Mouse (Mus musculus) MEL (cell line): ENCODE measurements around the gene Fnip2. TPM values are rescaled to one million over a fixed set of nuclear protein-coding genes. Genes with fewer than 3 reads are reported as not detected.

Experiments used
- DNase-seq: peaks from one replicate; pipeline ENCODE4 v3.0.0; 2011; ENCODE audit warnings: low read depth, low spot score
- H3K27ac ChIP-seq: 2 replicates; pipeline ENCODE4 v1.5.1; 2012; ENCODE audit warnings: low read depth, mild to moderate bottlenecking, control low read depth, low read length, moderate library complexity; ENCODE audit not compliant: control insufficient read depth
- H3K27me3 ChIP-seq, 2 experiments: fragments of 150-350 bp in 1 of 2; sonication (generic) in 1 of 2; 2 replicates each; pipeline ENCODE4 v1.6.1; 2012; ENCODE audit warnings: low read length in 2 of 2, mild to moderate bottlenecking in 2 of 2, improper control_type of control experiment in 1 of 2, moderate library complexity in 1 of 2; ENCODE audit not compliant: insufficient read depth in 2 of 2, control insufficient read depth in 1 of 2
- H3K36me3 ChIP-seq, 2 experiments: 2 replicates each; pipeline ENCODE4 v1.6.1; 2012 to 2014; ENCODE audit warnings: low read length in 2 of 2, improper control_type of control experiment in 1 of 2, inconsistent platforms in 1 of 2, mild to moderate bottlenecking in 1 of 2; ENCODE audit not compliant: insufficient read depth in 2 of 2, control insufficient read depth in 1 of 2
- H3K4me1 ChIP-seq, 2 experiments: fragments of 150-350 bp in 1 of 2; sonication (generic) in 1 of 2; 2 replicates each; pipeline ENCODE4 v1.6.1; 2012; ENCODE audit warnings: low read length in 2 of 2, improper control_type of control experiment in 1 of 2, mild to moderate bottlenecking in 1 of 2; ENCODE audit not compliant: insufficient read depth in 2 of 2, control insufficient read depth in 1 of 2
- H3K4me3 ChIP-seq, 2 experiments: fragments of 150-350 bp in 1 of 2; sonication (generic) in 1 of 2; 2 replicates each; pipeline ENCODE4 v1.5.1; 2012; ENCODE audit warnings: low read depth in 2 of 2, low read length in 2 of 2, mild to moderate bottlenecking in 2 of 2, moderate library complexity in 2 of 2, control low read depth in 1 of 2, improper control_type of control experiment in 1 of 2; ENCODE audit not compliant: control insufficient read depth in 1 of 2, insufficient read depth in 1 of 2
- H3K79me2 ChIP-seq: 2 replicates; pipeline ENCODE4 v1.6.1; 2012; ENCODE audit warnings: mild to moderate bottlenecking, low read length, moderate library complexity; ENCODE audit not compliant: control insufficient read depth, poor library complexity, insufficient read depth
- H3K9ac ChIP-seq: 2 replicates; pipeline ENCODE4 v1.6.1; 2012; ENCODE audit warnings: low read depth, mild to moderate bottlenecking, control low read depth, low read length, moderate library complexity; ENCODE audit not compliant: control insufficient read depth, poor library complexity, severe bottlenecking
- H3K9me3 ChIP-seq: fragments of 150-350 bp; sonication (generic); replicated peaks from 2 replicates; pipeline ENCODE4 v1.6.1; 2012; ENCODE audit warnings: mild to moderate bottlenecking, low read length, improper control_type of control experiment, moderate library complexity; ENCODE audit not compliant: insufficient read depth
- BHLHE40 ChIP-seq: IDR thresholded peaks from 2 replicates; pipeline ENCODE4 v1.6.1; 2012; ENCODE audit warnings: low read depth, mild to moderate bottlenecking, inconsistent platforms, low read length, improper control_type of control experiment, borderline replicate concordance
- CHD1 ChIP-seq: IDR thresholded peaks from 2 replicates; pipeline ENCODE4 v1.6.1; 2012; ENCODE audit warnings: low read depth, mild to moderate bottlenecking, inconsistent platforms, low read length, improper control_type of control experiment
- ELF1 ChIP-seq: IDR thresholded peaks from 2 replicates; pipeline ENCODE4 v1.6.1; 2014; ENCODE audit warnings: low read depth, mild to moderate bottlenecking, inconsistent platforms, low read length, improper control_type of control experiment, moderate library complexity
- HCFC1 ChIP-seq: IDR thresholded peaks from 2 replicates; pipeline ENCODE4 v1.6.1; 2012; ENCODE audit warnings: low read depth, mild to moderate bottlenecking, inconsistent platforms, low read length, improper control_type of control experiment, moderate library complexity
- MAFK ChIP-seq: IDR thresholded peaks from 2 replicates; pipeline ENCODE4 v1.6.1; 2011; ENCODE audit warnings: low read depth, mild to moderate bottlenecking, low read length, improper control_type of control experiment, borderline replicate concordance
- MAX ChIP-seq: IDR thresholded peaks from 2 replicates; pipeline ENCODE4 v1.6.1; 2011; ENCODE audit warnings: low read length, improper control_type of control experiment
- MEF2A ChIP-seq: IDR thresholded peaks from 2 replicates; pipeline ENCODE4 v1.6.1; 2014; ENCODE audit warnings: low read depth, mild to moderate bottlenecking, inconsistent platforms, low read length, improper control_type of control experiment; ENCODE audit not compliant: poor library complexity, insufficient replicate concordance, severe bottlenecking; ENCODE audit errors: extremely low read depth
- MXI1 ChIP-seq: IDR thresholded peaks from 2 replicates; pipeline ENCODE4 v1.6.1; 2011; ENCODE audit warnings: mild to moderate bottlenecking, low read depth, low read length, improper control_type of control experiment
- MYB ChIP-seq: IDR thresholded peaks from 2 replicates; pipeline ENCODE4 v1.6.1; 2011; ENCODE audit warnings: mild to moderate bottlenecking, low read depth, low read length, improper control_type of control experiment
- MYC ChIP-seq: IDR thresholded peaks from 2 replicates; pipeline ENCODE4 v1.6.1; 2011; ENCODE audit warnings: low read depth, mild to moderate bottlenecking, low read length, improper control_type of control experiment, moderate library complexity
- NELFE ChIP-seq: IDR thresholded peaks from 2 replicates; pipeline ENCODE4 v1.6.1; 2011; ENCODE audit warnings: low read depth, low read length, improper control_type of control experiment
- NRF1 ChIP-seq: IDR thresholded peaks from 2 replicates; pipeline ENCODE4 v1.6.1; 2014; ENCODE audit warnings: low read depth, mild to moderate bottlenecking, inconsistent platforms, low read length, improper control_type of control experiment, moderate library complexity; ENCODE audit not compliant: poor library complexity, insufficient read depth, severe bottlenecking
- POLR2A ChIP-seq, 2 experiments: IDR thresholded peaks; 2 replicates each; pipeline ENCODE4 v1.6.1; 2011 to 2012; ENCODE audit warnings: low read length in 2 of 2, mild to moderate bottlenecking in 2 of 2, control low read depth in 1 of 2, improper control_type of control experiment in 1 of 2, low read depth in 1 of 2, moderate library complexity in 1 of 2; ENCODE audit not compliant: control insufficient read depth in 1 of 2, insufficient read depth in 1 of 2, poor library complexity in 1 of 2
- POLR2AphosphoS2 ChIP-seq: IDR thresholded peaks from 2 replicates; pipeline ENCODE4 v1.6.1; 2011; ENCODE audit warnings: low read length, improper control_type of control experiment
- POLR2AphosphoS5 ChIP-seq: IDR thresholded peaks from 2 replicates; pipeline ENCODE4 v1.6.1; 2012; ENCODE audit warnings: low read depth, borderline replicate concordance, mild to moderate bottlenecking, inconsistent platforms, low read length, moderate library complexity, mixed read lengths
- RAD21 ChIP-seq: IDR thresholded peaks from 2 replicates; pipeline ENCODE4 v1.6.1; 2011; ENCODE audit warnings: mild to moderate bottlenecking, low read depth, low read length, improper control_type of control experiment
- RCOR1 ChIP-seq: IDR thresholded peaks from 2 replicates; pipeline ENCODE4 v1.6.1; 2012; ENCODE audit warnings: low read depth, mild to moderate bottlenecking, inconsistent platforms, low read length, improper control_type of control experiment
- SIN3A ChIP-seq: IDR thresholded peaks from 2 replicates; pipeline ENCODE4 v1.6.1; 2012; ENCODE audit warnings: low read length, improper control_type of control experiment, inconsistent platforms
- SMC3 ChIP-seq: IDR thresholded peaks from 2 replicates; pipeline ENCODE4 v1.6.1; 2011; ENCODE audit warnings: low read depth, low read length, improper control_type of control experiment
- TAL1 ChIP-seq: IDR thresholded peaks from 2 replicates; pipeline ENCODE4 v1.6.1; 2012; ENCODE audit warnings: mild to moderate bottlenecking, inconsistent platforms, low read length, moderate library complexity, mixed read lengths
- TBP ChIP-seq: IDR thresholded peaks from 2 replicates; pipeline ENCODE4 v1.8.0; 2011; ENCODE audit warnings: low read depth, low read length, improper control_type of control experiment
- TCF12 ChIP-seq: IDR thresholded peaks from 2 replicates; pipeline ENCODE4 v1.6.1; 2014; ENCODE audit warnings: low read depth, mild to moderate bottlenecking, inconsistent platforms, low read length, improper control_type of control experiment, moderate library complexity
- UBTF ChIP-seq: IDR thresholded peaks from 2 replicates; pipeline ENCODE4 v1.6.1; 2012; ENCODE audit warnings: low read depth, mild to moderate bottlenecking, inconsistent platforms, low read length, improper control_type of control experiment, moderate library complexity, borderline replicate concordance; ENCODE audit not compliant: insufficient read depth
- ZC3H11A ChIP-seq: IDR thresholded peaks from 2 replicates; pipeline ENCODE4 v1.6.1; 2012; ENCODE audit warnings: low read depth, mild to moderate bottlenecking, inconsistent platforms, low read length, improper control_type of control experiment
- ZKSCAN1 ChIP-seq: IDR thresholded peaks from 2 replicates; pipeline ENCODE4 v1.6.1; 2012; ENCODE audit warnings: low read depth, mild to moderate bottlenecking, inconsistent platforms, low read length, improper control_type of control experiment, moderate library complexity
- ZMIZ1 ChIP-seq: IDR thresholded peaks from 2 replicates; pipeline ENCODE4 v1.6.1; 2012; ENCODE audit warnings: low read depth, mild to moderate bottlenecking, inconsistent platforms, low read length, improper control_type of control experiment, moderate library complexity
- ZNF384 ChIP-seq: IDR thresholded peaks from 2 replicates; pipeline ENCODE4 v1.6.1; 2012; ENCODE audit warnings: low read depth, mild to moderate bottlenecking, inconsistent platforms, low read length, improper control_type of control experiment
- polyA plus RNA-seq, 2 experiments: library from polyadenylated mRNA; stranded (reverse) in 1 of 2; unstranded in 1 of 2; fragments of >175 nt in 1 of 2; fragments of >200 nt in 1 of 2; gene quantifications; 2 replicates each; pipeline versions ENCODE4 v1.2.1 to v1.2.4; 2012; ENCODE audit warnings: low replicate concordance in 2 of 2, low read depth in 1 of 2; ENCODE audit not compliant: insufficient read length in 2 of 2, insufficient read depth in 1 of 2, missing spikeins in 1 of 2
- total RNA-seq: library from RNA; depleted of rRNA; stranded (reverse); fragments of 300-350 nt; gene quantifications from 2 replicates; pipeline ENCODE4 v1.2.3, GENCODE M21; 2012

Fnip2 gene
- total and polyA plus RNA-seq, 3 experiments, result 10.4 to 65.8 (median 11.0) TPM

GRCm38 (mm10) chr3:79469440-79469839 lies 98.2 kb downstream of the Fnip2 start:
- no peaks in the 10 kb centered on the region for H3K4me1 ChIP-seq
- no peak for DNase-seq
- TF ChIP-seq SIN3A (no peak), TCF12 (no peak), ZNF384 (no peak), ZMIZ1 (no peak), POLR2AphosphoS2 (no peak), MAX (no peak), RAD21 (no peak), UBTF (no peak), MEF2A (no peak), ZKSCAN1 (no peak), ELF1 (no peak), NELFE (no peak), POLR2A (IDR thresholded peaks at IDR 0.05; ENCODE audit: control insufficient read depth in 1 of 2, insufficient read depth in 1 of 2, low read depth in 1 of 2, low read length in 2 of 2, poor library complexity in 1 of 2) (no peak), TBP (no peak), BHLHE40 (no peak), NRF1 (no peak)
- TF ChIP-seq, all 39 proteins: peak for 0
- Histone ChIP-seq H3K27ac (no peak overlapping the region), H3K4me3 (no peak overlapping the region), H3K9me3 (no peaks in the 10 kb centered on the region), H3K36me3 (no peaks in the 10 kb centered on the region; a peak in 1 of 4 replicates), H3K9ac (no peak overlapping the region), H3K79me2 (no peaks in the 10 kb centered on the region), H3K27me3 (no peaks in the 10 kb centered on the region)

GRCm38 (mm10) chr3:79458651-79459275 lies 108.8 kb downstream of the Fnip2 start:
- no peaks in the 10 kb centered on the region for H3K4me1 ChIP-seq
- H3K27ac ChIP-seq, result no peak overlapping the region
- H3K9me3 ChIP-seq, result no peaks in the 10 kb centered on the region
- no peaks in the 10 kb centered on the region; a peak in 1 of 4 replicates for H3K36me3 ChIP-seq
- TF ChIP-seq ZNF384, result no peak
- no peak for TF ChIP-seq MEF2A
- TF ChIP-seq SMC3, result no peak
- TF ChIP-seq CHD1, result no peak
- TF ChIP-seq MAFK, result no peak
- no peak for TF ChIP-seq BHLHE40
- TF ChIP-seq ZMIZ1, result no peak
- TF ChIP-seq POLR2AphosphoS5, result no peak
- no peak for TF ChIP-seq HCFC1
- no peak for TF ChIP-seq UBTF
- TF ChIP-seq TAL1, result no peak
- no peak for TF ChIP-seq ZC3H11A
- no peak for TF ChIP-seq MYC
- TF ChIP-seq RCOR1, result no peak
- no peak for TF ChIP-seq MXI1
- no peak for TF ChIP-seq MYB
- no peaks in the 10 kb centered on the region for H3K79me2 ChIP-seq
- no peak overlapping the region for H3K9ac ChIP-seq
- H3K4me3 ChIP-seq, result no peak overlapping the region
- no peaks in the 10 kb centered on the region for H3K27me3 ChIP-seq
- DNase-seq, result no peak
